Mouse (Mus musculus): Measurements from ENCODE around the gene Rtkn2.
"Not testable (repeated sequence)": the region's sequence is repeated elsewhere in the genome, so short reads cannot be mapped to it uniquely, and the experiment has no call there.

Gene Rtkn2

GRCm38 (mm10) chr10:68072626-68073025, 93.3 kb downstream of the Rtkn2 start:
- no peak for DNase-seq (ENCODE audit: low read depth in 1 of 2, low spot score in 2 of 2)

DNA sequence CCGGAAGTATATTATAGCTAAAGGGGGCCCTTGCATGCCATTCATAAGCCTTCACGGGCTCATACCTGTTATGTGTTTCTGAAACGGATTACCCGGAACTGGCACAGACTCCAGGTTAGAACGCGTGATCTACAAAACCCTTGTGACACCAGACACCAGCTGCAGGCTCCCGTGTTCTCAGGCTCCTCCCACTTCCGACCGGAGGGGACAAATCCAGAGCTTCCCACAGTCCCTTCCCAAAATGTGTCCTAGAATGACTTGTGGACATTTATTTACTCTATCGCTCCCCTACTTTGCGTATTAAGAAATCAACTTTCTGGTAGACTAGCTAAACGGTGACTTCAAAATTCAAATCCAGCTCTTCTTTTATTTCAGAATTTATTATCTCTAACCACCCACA, 94.9 kb downstream of the Rtkn2 start:
- no peak for DNase-seq (ENCODE audit: low read depth in 1 of 2, low spot score in 2 of 2)

DNA sequence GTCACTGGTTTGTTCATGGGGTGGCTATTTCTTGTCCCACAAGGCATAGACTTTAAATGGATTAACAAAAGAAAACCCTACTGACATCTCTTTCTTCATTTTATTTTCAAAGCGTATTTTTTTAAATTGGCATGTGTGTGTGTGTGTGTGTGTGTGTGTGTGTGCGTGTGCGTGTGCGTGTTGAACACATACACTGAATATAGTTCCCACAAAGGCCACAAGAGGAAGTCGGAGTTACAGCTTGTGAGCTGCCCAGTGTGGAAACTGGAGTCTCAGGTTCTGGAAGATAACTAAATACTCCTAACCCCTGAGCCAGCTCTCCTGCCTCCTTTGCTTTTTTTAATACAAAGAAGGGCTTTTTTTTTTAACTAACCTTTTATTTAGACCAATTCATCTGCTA, 95.8 kb downstream of the Rtkn2 start:
- DNase-seq (ENCODE audit: low read depth in 1 of 2, low spot score in 2 of 2) = no peak

DNA sequence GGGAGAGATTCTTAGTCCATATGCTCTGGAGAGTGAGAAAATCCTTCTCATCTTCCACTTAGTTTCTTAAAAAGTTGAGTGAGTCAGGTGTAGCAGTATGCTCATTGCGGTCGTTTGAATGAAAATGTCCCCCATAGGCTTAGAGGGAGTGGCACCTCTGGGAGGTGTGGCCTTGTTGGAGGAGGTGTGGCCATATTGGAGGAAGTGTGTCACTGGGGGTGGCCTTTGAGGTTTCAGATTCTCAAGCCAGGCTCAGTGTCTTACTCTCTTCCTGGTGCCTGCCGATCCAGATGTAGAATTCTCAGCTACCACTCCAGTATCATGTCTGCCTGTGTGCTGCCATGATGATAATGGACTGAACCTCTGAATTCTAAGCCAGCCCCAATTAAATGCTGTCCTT, 99.3 kb downstream of the Rtkn2 start:
- no peak for DNase-seq (ENCODE audit: low read depth in 1 of 2, low spot score in 2 of 2)

DNA sequence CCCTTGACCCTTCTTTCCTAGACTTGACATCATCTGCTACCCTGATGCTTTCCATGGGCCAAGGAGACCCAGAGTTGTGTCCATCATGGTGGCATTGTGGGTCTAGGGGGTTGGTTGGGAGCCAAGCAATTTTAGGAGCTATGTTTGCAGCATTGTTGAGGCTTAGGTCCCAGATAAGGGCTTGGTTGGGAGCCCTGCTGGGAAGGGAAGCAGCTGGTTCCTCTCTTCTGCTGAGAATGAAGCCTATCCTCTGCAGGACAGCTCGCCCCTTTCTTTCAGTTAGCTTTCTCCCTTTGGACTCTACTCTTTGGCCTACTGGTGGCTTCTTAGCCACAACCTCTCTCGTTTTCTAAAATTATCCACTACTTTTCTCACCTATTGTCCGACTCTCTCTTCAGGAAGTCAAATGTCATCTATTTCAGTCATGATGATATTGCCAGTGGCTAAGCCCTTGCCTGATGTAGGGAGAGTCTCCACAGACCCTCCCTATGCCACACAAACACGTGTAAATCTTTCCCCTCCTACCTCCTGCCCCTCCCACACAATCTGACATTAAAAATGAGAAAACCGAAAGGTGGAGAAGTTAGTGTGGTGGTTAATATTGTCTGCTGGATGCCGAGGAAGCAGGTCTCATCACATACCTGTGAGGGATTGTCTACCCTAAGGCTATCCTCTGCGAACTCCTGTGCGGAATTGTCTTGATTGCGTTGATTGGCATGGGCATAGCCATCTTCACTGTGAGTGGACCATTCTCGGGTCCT, 100.7 kb downstream of the Rtkn2 start:
- DNase-seq (ENCODE audit: low read depth in 1 of 2, low spot score in 2 of 2) = no peak

DNA sequence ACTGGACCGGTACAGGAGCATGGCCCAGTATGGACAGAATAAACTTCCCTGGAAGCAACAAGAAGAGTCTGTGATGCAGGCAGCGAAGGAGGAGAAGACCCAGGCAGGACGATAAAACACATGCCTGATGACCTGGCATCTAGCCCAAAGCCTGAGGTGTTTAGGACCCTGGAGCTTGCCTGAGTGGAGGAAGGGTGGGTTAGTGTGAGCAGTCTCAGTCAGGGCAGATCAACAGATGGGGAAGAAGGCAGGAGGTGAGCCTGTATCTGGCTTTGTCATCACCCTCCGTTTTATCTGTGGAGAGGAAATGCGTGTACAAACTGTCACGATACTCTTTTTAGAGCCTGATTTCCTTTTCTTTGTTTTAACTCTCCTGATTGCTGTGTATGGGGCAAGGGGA, 102.3 kb downstream of the Rtkn2 start:
- DNase-seq (ENCODE audit: low read depth in 1 of 2, low spot score in 2 of 2) = no peak

DNA sequence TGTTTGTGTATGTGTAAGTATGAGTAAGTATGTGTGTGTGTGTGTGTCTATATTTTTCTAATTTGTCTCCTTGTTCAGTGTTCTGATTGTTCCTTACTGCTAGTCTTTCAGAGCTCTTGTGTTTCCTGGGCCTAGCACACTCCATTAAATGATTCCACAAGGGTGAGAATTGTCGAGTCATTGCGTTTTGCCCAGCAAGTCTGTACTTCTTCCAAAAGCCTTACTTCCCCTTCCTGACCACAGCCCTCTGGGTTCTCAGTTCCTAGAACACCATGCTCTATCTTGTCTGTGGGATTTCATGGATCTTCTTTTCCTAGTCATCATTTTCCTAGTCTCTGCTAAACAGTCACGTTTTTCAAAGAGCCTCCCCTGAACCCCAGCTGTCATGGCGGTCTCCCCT, 106.2 kb downstream of the Rtkn2 start:
- peak; percentile 25 to 38 for DNase-seq (ENCODE audit: low read depth in 1 of 2, low spot score in 2 of 2)

DNA sequence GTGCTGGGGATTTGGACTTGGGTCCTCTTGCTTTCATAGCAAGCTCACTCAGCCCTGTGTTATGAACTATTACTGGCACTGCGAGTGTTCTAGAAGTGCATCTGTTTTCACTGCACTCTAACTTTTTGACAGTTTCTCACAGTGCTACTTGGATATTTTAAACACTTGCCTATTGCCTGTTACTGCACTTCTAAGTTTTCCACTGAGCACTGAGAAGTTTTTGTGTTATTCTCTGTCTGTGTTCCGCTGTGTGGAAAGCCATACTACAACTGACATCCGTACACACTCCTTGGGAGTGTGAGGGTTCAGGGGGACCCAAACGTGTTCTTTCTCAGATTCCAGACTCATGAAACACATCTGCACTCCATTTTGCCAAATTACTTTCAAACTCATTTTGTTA, 107.6 kb downstream of the Rtkn2 start:
- no peak for DNase-seq (ENCODE audit: low read depth in 1 of 2, low spot score in 2 of 2)

DNA sequence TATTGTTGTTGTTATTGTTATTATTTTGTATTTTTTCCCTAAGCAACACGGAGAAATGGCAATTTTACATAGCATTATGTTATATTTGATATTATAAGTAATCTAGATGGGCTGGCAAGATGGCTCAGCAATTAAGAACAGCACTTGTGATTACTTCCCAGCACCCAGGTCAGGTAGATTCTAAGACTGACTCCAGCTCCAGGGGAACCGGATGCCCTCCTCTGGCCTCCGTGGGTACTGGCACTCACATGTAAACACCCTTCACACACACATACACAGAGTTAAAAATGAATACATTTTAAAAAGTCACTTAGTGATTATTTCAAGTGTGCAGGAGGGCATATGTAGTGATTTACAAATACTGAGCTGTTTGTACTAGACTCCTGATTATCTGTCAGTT, 108.4 kb downstream of the Rtkn2 start:
- no peak for DNase-seq (ENCODE audit: low read depth in 1 of 2, low spot score in 2 of 2)

DNA sequence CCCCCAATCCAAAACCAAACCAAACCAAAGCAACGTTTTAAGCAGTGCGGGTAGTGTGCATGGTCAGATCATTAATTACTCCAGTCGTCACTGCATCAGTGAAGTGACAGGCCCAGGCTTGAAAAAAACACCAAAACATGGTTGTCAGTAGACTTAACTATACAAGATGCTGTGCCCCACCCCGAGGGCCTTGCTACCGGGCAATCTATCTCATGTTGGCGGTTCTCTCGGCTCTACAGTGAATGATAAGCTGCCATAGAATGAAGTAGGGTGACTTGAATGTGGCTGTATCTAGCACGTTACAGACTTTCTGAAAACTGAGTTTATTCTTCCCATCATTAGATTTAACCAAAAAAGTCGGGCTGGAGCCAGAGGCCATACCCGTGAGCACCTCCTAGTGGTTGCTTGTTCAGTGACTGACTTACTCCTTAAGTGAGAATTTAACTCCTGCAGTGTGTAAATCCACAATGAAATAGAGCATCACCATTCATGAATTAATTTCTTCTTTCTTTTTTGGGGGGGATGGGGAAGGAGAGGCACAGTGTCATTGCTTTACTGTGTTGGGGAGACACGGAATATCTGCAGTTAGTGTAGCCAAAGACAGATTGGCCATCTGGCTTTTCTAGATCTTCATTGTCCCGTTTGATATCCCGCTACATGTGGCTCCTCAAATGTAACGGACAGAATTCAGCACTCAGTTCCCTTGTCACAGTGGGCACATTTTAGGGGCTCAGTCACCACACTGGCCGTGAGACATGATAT, 110.2 kb downstream of the Rtkn2 start:
- no peak for DNase-seq (ENCODE audit: low read depth in 1 of 2, low spot score in 2 of 2)

DNA sequence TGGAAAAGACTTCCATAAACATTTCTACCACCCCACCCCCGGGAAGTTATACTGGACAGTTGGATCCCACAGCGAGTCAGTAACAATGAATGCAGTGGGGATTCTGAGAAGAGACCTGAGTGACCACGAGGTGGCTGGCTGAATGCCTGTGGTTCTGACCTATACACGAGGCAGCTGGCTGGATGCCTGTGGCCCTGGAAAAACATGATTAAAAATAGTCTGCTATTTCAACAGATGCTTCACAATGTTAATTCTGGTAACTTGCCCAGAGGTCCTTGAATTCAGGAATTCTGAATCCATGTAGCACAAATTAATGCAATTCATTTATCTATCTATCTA, 110.8 kb downstream of the Rtkn2 start:
- DNase-seq (ENCODE audit: low read depth in 1 of 2, low spot score in 2 of 2) = no peak

- DNase-seq (ENCODE audit: low read depth in 1 of 2, low spot score in 2 of 2) = no peak
These were observed 111.2 kb downstream of the Rtkn2 start for GRCm38 (mm10) chr10:68090544-68090943.

- DNase-seq (ENCODE audit: low read depth in 1 of 2, low spot score in 2 of 2) = no peak
These were observed 111.6 kb downstream of the Rtkn2 start for GRCm38 (mm10) chr10:68091011-68091410.

GRCm38 (mm10) chr10:68091840-68092239, 112.5 kb downstream of the Rtkn2 start:
- DNase-seq (ENCODE audit: low read depth in 1 of 2, low spot score in 2 of 2) = no peak

DNA sequence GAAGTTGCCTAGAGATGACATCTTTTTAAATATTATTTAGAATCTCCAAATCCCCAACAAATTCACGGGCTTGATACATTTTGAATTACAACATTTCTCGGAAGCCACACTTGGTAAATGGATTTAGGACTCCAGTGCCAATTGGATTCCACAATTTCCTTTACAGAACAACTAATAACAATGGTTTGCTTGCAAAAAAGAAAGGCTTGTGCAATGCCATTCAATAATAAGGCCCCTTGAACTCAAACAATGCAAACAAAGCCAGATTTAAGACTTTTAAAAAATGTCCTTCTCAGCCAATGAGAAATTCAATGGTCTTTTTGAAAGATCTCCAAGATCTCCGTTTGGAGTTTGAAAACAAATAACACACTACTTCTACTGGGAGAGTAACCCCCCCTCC, 114.1 kb downstream of the Rtkn2 start:
- no peak for DNase-seq (ENCODE audit: low read depth in 1 of 2, low spot score in 2 of 2)

- DNase-seq (ENCODE audit: low read depth in 1 of 2, low spot score in 2 of 2) = no peak
These were observed 115.8 kb downstream of the Rtkn2 start for GRCm38 (mm10) chr10:68095136-68095535.

DNA sequence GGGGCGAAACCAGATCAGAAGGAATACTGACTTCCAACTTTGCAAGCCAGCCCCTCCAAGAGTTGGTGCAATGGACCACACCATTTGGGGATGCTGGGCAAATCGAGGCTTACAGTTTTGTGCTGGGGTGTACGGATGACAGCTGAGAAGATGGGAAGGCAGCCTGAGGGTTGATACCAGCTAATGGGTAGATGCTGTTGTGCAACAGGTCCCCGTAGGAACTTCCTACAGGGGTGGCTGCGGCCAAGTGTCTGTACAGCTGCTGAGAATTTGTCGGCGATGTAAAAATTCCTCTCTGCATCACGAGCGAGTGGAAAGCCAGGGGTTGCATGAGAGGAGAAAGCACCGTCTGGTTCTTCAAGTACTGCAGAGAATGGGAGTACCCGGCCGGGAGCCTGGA, 117.0 kb downstream of the Rtkn2 start:
- DNase-seq (ENCODE audit: low read depth in 1 of 2, low spot score in 2 of 2) = no peak

- DNase-seq (ENCODE audit: low read depth in 1 of 2, low spot score in 2 of 2) = no peak
These were observed 118.7 kb downstream of the Rtkn2 start for GRCm38 (mm10) chr10:68097821-68098675.

DNA sequence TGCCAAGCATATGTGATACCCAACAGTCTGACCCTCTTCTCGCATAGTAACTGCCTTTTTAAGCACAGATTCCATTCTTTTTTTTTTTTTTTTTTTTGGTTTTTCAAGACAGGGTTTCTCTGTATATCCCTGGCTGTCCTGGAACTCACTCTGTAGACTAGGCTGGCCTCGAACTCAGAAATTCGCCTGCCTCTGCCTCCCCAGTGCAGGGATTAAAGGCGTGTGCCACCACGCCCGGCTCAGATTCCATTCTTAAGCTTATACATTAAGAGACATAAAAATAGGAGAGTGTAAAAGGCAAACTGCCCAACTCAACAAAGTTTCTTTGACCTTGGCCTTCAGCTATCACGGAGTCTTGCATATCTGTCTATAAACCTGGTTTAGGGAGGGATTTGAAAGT, 120.4 kb downstream of the Rtkn2 start:
- not testable (repeated sequence) for DNase-seq (ENCODE audit: low read depth in 1 of 2, low spot score in 2 of 2)

DNA sequence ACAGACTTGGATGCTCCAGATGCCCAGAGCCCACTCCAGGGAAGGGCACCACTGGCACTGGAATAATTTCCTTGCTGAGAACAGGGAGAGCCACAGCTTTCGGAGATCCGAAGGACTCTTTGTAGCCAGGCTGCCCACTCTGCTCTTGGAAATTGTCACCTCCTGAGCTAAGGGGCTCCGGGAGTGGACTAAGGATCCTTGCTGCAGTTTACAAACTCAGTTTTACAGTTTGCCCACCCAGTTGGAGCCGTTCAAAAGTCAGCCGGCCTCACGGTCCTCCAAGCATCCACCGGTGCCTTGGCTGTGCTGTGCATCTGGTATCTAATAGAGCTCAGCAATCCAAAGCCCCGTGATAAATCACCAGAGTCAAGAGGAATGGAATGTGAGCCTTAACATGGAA, 121.1 kb downstream of the Rtkn2 start:
- no peak for DNase-seq (ENCODE audit: low read depth in 1 of 2, low spot score in 2 of 2)

DNA sequence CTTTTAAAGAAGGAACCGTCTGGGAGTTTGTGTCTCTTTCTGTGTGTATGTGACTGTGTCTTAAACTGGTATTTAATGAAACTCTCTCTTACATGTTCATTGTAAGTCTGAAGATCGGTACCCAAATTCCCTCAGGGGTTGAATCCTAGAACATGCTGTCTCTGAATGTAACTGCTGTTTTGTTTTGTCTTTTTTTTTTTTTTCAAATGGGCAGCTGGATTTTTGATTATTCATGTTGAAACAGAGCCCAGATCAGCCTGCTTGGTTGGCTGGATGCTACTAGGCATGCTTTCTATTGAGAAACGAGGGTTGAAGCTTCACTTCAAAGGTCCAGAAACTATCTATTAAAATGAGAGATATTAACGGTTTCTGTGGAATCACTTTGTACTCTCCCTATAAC, 121.9 kb downstream of the Rtkn2 start:
- DNase-seq (ENCODE audit: low read depth in 1 of 2, low spot score in 2 of 2) = no peak

DNA sequence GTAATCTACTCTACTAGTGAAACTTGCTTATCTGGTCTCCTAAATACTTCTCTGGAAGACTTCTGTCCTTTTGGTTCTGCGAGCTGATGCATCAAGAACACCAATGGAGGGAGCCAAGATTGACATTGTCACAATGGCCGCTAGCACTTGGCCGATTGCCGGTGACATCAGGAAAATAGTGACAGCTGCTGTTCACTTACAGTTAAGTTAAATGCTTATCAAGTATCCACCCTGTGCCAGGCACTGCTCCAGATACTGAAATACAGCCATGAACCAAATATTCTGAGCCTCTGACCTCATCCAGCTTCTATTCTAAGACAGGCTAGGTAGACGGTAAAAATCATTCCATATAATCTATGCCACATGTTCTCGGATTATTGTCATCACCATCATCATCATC, 123.2 kb downstream of the Rtkn2 start:
- no peak for DNase-seq (ENCODE audit: low read depth in 1 of 2, low spot score in 2 of 2)
